Mouse (Mus musculus) ES-Bruce4 (cell line): ENCODE measurements around the gene 1700015G11Rik.

ENCODE experiments used
- CTCF ChIP-seq: IDR thresholded peaks from one replicate; pipeline ENCODE4 v1.8.1; 2011; ENCODE audit warnings: low read depth, low read length
- POLR2A ChIP-seq: IDR thresholded peaks from one replicate; pipeline ENCODE4 v1.8.1; 2011; ENCODE audit warnings: low read length; ENCODE audit not compliant: insufficient read depth

DNA sequence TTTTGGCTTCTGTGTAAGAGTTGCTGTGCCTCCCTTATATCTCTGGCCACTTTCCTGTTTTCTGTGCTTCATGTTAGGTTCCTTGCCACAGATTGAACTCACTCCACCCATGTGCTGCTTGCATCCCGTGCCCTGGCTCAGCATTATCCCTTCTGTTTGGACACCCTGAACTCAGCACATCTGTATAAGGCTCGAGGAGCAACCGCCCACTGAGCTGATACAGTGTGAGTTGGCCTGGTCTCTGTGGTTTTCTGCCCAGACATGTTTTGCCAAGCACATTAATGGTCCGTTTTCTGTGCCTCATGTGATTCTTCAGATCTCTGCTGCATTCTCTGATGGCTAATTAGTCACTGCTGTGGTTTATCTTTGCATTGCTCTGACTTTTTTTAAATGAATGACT, 47.9 kb downstream of the 1700015G11Rik start:
- TF ChIP-seq CTCF (no peak), POLR2A (no peak)
